Mouse (Mus musculus): ENCODE results near the gene Mta2.
"Not testable (repeated sequence)": the region's sequence is repeated elsewhere in the genome, so short reads cannot be mapped to it uniquely, and the experiment has no call there.

Gene Mta2

GRCm38 (mm10) chr19:8972491-8972890, 30.8 kb downstream of the Mta2 start:
- DNase-seq (ENCODE audit: low read depth, low spot score); H3K27me3 ChIP-seq (ENCODE audit: control insufficient read depth, insufficient read depth, low read length, poor library complexity, severe bottlenecking): not testable (repeated sequence)
- H3K36me3 ChIP-seq (ENCODE audit: control insufficient read depth, insufficient read depth, low read length, poor library complexity, severe bottlenecking) = peaks cover 33% of the 10 kb centered on the region

- DNase-seq (ENCODE audit: low read depth, low spot score) = no peak
- Histone ChIP-seq H3K27me3 (ENCODE audit: control insufficient read depth, insufficient read depth, low read length, poor library complexity, severe bottlenecking) (no peaks in the 10 kb centered on the region), H3K36me3 (ENCODE audit: control insufficient read depth, insufficient read depth, low read length, poor library complexity, severe bottlenecking) (peaks cover 35% of the 10 kb centered on the region; the same call in 1 of the 2 replicates)
Measured at GRCm38 (mm10) chr19:8974638-8975037, 33.0 kb downstream of the Mta2 start.

- no peak for DNase-seq (ENCODE audit: low read depth, low spot score)
- peaks cover 30% of the 10 kb centered on the region; the same call in 1 of the 2 replicates for H3K36me3 ChIP-seq (ENCODE audit: control insufficient read depth, insufficient read depth, low read length, poor library complexity, severe bottlenecking)
- no peaks in the 10 kb centered on the region for H3K27me3 ChIP-seq (ENCODE audit: control insufficient read depth, insufficient read depth, low read length, poor library complexity, severe bottlenecking)
Measured at GRCm38 (mm10) chr19:8975491-8975890, 33.8 kb downstream of the Mta2 start.

DNA sequence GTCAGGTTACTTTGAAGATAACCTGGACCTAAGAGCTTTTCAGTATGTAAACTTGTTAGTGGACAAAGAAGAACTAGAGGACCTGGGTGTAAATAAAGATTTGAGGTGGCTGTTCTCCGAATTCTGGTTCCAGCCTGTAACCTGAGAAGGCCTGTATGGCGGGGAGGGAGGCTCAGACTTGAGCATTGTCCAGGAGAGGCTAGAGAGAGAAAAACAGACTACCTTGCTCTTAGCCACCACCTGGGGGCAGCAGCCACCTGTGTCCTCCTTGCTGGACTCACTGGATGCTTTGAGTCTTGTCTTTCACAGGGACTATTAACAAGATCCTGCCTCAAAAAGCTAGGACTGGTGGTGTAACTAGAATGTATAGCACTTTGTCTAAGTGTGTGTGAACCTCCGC, 34.9 kb downstream of the Mta2 start:
- H3K36me3 ChIP-seq (ENCODE audit: control insufficient read depth, insufficient read depth, low read length, poor library complexity, severe bottlenecking) = peaks cover 24% of the 10 kb centered on the region; the same call in 1 of the 2 replicates
- peak; percentile 87 for DNase-seq (ENCODE audit: low read depth, low spot score)
- H3K27me3 ChIP-seq (ENCODE audit: control insufficient read depth, insufficient read depth, low read length, poor library complexity, severe bottlenecking) = no peaks in the 10 kb centered on the region

- peak; percentile 73 for DNase-seq (ENCODE audit: low read depth, low spot score)
- peaks cover 9% of the 10 kb centered on the region; the same call in 1 of the 2 replicates for H3K36me3 ChIP-seq (ENCODE audit: control insufficient read depth, insufficient read depth, low read length, poor library complexity, severe bottlenecking)
- no peaks in the 10 kb centered on the region for H3K27me3 ChIP-seq (ENCODE audit: control insufficient read depth, insufficient read depth, low read length, poor library complexity, severe bottlenecking)
Measured at GRCm38 (mm10) chr19:8980771-8981170, 39.1 kb downstream of the Mta2 start.

DNA sequence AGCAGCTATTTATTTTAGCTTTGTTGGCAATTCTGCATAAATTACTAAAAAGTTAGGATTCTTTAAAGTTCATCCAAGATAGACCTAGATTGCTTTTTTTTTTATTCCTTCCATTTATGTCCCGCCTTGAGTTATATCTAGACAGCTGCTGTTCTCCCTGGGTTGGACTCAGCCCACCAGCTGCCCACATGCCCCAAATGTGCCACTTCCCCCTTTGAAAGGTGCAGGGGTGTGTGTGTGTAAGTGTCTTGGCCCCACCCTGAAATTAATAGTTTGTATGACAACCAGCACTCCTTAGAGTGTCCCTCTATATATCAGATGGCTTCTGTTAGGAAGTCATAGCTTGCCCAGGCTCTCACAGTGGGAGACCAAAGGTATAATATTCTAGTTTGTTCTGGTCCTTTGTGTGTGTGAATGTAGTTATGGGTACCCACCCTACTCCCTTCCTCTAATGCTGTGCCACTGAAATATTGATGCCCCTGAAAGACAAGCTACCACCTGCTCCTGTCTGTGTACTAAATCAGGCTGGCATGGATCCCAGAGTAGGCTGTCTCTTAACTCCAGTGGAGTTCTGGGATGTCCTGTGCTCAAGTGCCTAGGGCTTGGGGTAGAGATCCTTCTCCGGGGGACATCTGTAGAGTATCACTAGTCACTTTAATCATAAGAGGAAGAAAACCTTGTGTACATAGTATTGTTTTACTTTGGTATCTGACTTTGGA, 39.9 kb downstream of the Mta2 start:
- peak; percentile 57 for DNase-seq (ENCODE audit: low read depth, low spot score)
- Histone ChIP-seq H3K36me3 (ENCODE audit: control insufficient read depth, insufficient read depth, low read length, poor library complexity, severe bottlenecking) (peaks cover 9% of the 10 kb centered on the region; the same call in 1 of the 2 replicates), H3K27me3 (ENCODE audit: control insufficient read depth, insufficient read depth, low read length, poor library complexity, severe bottlenecking) (no peaks in the 10 kb centered on the region)

DNA sequence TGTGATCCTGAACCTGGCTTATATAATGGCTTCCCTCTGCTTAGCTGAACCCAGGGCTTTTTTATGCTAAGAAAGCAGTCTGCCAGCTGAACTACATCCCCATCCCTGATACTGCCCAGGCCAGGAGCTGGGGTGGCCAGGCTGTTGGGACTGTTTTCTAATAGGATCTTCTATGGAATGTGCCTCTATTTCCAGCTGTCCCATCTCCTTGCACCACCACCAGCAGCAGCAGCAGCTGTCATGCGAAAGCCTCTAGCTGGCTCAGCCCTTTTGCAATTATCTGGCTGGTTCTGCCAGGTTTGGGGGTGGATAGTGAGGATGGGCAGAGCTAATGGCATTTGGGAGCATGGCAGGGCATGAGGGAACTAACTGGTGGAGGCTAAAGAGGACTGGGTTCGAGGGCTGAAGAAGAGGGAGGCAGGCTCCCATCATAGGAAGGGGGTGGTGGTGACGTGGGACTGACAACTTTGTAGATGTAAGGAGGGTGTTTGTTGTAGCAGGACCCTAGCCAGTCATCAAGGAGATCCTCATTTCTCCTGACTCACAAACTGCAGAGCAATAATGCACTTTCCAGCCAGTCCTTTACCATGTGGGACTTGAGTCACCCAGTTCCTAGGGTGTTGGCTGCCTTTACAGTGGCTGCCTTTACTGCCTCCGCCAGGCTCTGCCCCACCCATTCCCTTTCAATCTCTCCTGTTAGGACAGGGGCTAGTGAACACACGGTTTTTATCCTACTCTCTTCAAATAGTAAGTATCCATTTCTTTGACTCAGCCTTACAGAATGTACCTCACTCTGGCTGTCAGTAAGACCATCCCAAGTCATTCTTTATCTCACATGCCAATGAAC, 40.9 kb downstream of the Mta2 start:
- DNase-seq (ENCODE audit: low read depth, low spot score) = no peak
- peaks cover 5% of the 10 kb centered on the region; the same call in 1 of the 2 replicates for H3K36me3 ChIP-seq (ENCODE audit: control insufficient read depth, insufficient read depth, low read length, poor library complexity, severe bottlenecking)
- no peaks in the 10 kb centered on the region for H3K27me3 ChIP-seq (ENCODE audit: control insufficient read depth, insufficient read depth, low read length, poor library complexity, severe bottlenecking)

GRCm38 (mm10) chr19:8983150-8983650, 41.5 kb downstream of the Mta2 start:
- Histone ChIP-seq H3K36me3 (ENCODE audit: control insufficient read depth, insufficient read depth, low read length, poor library complexity, severe bottlenecking) (peaks cover 4% of the 10 kb centered on the region; the same call in 1 of the 2 replicates), H3K27me3 (ENCODE audit: control insufficient read depth, insufficient read depth, low read length, poor library complexity, severe bottlenecking) (no peaks in the 10 kb centered on the region)
- no peak for DNase-seq (ENCODE audit: low read depth, low spot score)

DNA sequence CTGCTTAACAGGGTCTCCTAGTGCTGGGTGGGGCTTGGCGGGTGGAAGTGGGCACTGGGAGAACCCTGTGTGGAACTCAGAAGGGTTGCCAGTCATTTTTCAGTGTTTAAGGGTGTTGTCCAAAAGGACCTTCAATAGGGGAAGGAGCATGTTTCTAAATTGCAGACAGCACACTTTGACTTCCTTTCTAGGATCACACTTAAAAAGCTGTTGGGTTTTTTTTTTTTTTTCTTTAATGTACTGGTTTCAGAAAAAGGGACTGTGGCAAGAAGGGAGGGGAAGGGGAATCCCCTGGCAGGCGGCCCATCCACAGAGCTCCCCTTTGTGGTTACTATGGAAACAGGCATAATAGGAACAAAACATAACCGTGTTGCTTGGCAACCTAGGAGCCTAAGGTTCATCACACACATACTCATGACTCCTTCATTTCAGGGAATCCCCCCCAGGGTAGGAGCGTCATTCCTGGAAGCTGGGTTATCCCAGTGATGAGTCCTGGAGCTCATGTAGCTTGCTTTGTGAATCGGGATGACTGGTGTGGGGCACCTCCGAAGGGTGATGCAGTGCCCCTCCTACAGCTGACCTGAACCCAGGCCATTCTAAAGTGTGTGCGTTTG, 42.7 kb downstream of the Mta2 start:
- Histone ChIP-seq H3K36me3 (ENCODE audit: control insufficient read depth, insufficient read depth, low read length, poor library complexity, severe bottlenecking) (no peaks in the 10 kb centered on the region), H3K27me3 (ENCODE audit: control insufficient read depth, insufficient read depth, low read length, poor library complexity, severe bottlenecking) (no peaks in the 10 kb centered on the region)
- peak; percentile 96 for DNase-seq (ENCODE audit: low read depth, low spot score)

DNA sequence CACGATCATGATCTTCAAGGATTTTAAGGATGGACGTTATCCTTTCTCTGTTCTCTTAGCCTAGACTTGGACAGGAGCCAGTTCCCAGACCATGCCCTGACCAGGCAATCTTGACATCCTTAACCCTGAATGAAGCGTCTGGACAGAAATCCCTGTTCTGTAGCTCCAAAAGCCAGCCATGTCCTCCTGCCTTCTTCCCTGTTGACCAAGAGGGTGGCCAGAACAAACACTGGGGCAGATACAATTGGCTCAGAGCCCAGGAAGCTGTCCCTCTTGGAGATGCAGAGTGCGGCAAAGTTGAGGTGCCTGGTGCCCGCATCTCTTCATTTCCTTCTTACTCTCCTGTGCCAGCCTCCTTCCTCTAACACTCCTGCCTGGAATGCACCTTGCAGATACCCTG, 44.2 kb downstream of the Mta2 start:
- no peak for DNase-seq (ENCODE audit: low read depth, low spot score)
- H3K36me3 ChIP-seq (ENCODE audit: control insufficient read depth, insufficient read depth, low read length, poor library complexity, severe bottlenecking) = no peaks in the 10 kb centered on the region
- H3K27me3 ChIP-seq (ENCODE audit: control insufficient read depth, insufficient read depth, low read length, poor library complexity, severe bottlenecking) = no peaks in the 10 kb centered on the region

- Histone ChIP-seq H3K36me3 (ENCODE audit: control insufficient read depth, insufficient read depth, low read length, poor library complexity, severe bottlenecking) (no peaks in the 10 kb centered on the region), H3K27me3 (ENCODE audit: control insufficient read depth, insufficient read depth, low read length, poor library complexity, severe bottlenecking) (no peaks in the 10 kb centered on the region)
- no peak for DNase-seq (ENCODE audit: low read depth, low spot score)
Measured at GRCm38 (mm10) chr19:8987816-8988215, 46.1 kb downstream of the Mta2 start.

GRCm38 (mm10) chr19:8988346-8989065, 46.8 kb downstream of the Mta2 start:
- H3K27me3 ChIP-seq (ENCODE audit: control insufficient read depth, insufficient read depth, low read length, poor library complexity, severe bottlenecking) = no peaks in the 10 kb centered on the region
- no peaks in the 10 kb centered on the region for H3K36me3 ChIP-seq (ENCODE audit: control insufficient read depth, insufficient read depth, low read length, poor library complexity, severe bottlenecking)
- DNase-seq (ENCODE audit: low read depth, low spot score) = no peak

DNA sequence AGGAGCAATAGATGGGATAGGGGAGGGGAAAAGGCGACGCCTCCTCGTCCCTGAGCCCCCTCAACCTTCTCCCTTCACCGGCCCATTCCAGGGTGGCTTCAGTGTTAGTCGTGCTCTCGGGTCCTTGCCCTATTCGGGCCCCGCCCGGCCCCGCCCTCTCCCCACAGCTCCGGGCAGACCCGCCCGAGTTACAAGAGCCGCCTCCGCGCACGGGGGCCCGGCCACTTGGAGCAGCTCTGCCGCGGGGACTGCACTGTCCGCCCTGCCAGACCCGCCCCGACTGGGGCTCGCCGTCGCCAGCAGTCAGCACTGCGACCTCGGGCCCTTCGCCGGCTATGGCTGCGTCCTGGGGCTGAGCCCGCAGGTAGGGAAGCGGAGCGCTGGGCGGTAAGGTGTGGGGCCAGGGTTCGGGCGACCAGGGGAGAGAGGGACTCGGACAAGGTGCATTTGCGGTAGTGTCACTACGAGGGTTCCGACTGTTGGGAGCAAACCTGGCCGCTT, 47.4 kb downstream of the Mta2 start, which contains the start of gene Ahnak:
Gene Ahnak (plus strand): TSS at position 219 of the 501 bp plus-strand sequence.
- H3K36me3 ChIP-seq (ENCODE audit: control insufficient read depth, insufficient read depth, low read length, poor library complexity, severe bottlenecking) = no peaks in the 10 kb centered on the region

More for the DNA sequence above, 47.4 kb downstream of the Mta2 start, which contains the start of gene Ahnak:
- H3K27me3 ChIP-seq (ENCODE audit: control insufficient read depth, insufficient read depth, low read length, poor library complexity, severe bottlenecking) = no peaks in the 10 kb centered on the region
- peak; percentile 68 for DNase-seq (ENCODE audit: low read depth, low spot score)
